Mouse (Mus musculus): ENCODE results near the gene Pde11a. TPM values are rescaled to one million over a fixed set of nuclear protein-coding genes. Genes with fewer than 3 reads are reported as not detected.

Gene Pde11a
- polyA plus RNA-seq, 1 experiment from 2014 or later: 0.89 TPM

DNA sequence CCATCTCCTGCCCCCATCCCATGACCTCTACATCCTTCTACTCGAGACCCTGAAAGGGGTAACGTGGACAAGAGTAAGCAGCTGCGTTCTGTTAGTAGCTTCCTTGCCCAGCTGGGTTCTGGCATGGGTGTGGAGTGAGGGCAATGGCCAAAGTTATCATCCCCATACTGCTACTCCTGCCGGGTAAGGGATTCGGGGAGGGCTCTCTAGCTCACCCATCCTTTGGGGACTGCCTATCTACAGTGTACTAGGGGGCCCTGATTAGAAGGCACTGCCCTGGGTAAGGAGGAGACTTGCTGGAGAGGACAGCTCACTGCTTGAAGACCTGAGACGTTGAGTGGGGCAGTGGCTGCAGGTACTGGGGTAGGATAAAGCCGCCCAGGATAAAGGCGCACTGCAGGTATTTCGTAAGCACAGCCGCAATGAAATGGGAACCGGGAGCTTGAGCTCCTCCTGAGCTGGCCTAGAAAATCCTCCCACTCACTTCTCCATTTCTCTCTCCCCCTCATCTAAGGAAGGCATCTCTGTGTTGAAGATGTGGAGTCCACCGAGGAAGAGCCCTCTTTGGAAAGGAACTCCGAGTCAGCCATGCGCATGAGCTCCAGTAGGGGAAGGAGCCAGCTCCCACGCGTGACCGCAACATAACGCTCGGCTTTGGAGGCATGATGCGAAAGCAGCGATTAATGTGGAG lies 15.2 kb downstream of the Pde11a start:
- H3K4me2 ChIP-seq (ENCODE audit: low read length): no peak overlapping the region
- ATAC-seq (replicated peaks; ENCODE audit: low FRiP score, low read depth) (no peak), DNase-seq (ENCODE audit: low spot score) (peak; percentile 59)
- 57% methylated on average over 21 of the region's 21 CpGs for WGBS
- H3K27me3 ChIP-seq (ENCODE audit: insufficient read depth, low read length): no peaks in the 10 kb centered on the region
- no peak for TF ChIP-seq CTCF (IDR thresholded peaks at IDR 0.05; ENCODE audit: low read depth)
- H3K4me3 ChIP-seq (replicated peaks; ENCODE audit: low read depth, low read length): no peak overlapping the region
- H3K9ac ChIP-seq (ENCODE audit: low read depth, low read length): no peak overlapping the region
- H3K4me1 ChIP-seq (replicated peaks; ENCODE audit: insufficient read depth, low read length): no peaks in the 10 kb centered on the region
- no peaks in the 10 kb centered on the region for H3K9me3 ChIP-seq (replicated peaks; ENCODE audit: low read length)
- no peaks in the 10 kb centered on the region for H3K36me3 ChIP-seq (ENCODE audit: insufficient read depth, low read length)
- H3K27ac ChIP-seq: no peak overlapping the region

DNA sequence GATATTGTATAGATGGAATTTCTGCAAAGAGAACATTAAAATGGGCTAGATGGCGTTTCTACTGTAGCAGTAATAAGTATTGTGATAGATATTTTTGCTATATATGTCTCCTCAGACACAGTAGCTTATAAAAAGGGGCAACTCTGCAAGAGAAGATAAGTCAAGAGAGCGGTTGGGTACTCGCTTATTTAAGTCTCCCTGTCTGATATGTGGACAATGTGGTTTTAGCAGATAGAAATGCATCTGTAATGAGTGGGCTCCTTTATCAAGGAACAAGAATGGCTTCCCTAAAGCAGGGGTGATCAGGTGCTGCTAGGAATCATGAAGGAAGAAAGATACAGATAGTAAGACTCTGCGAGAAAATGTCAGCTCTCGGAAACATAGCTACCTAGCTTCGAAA lies 18.2 kb downstream of the Pde11a start:
- 81% methylated on average over 6 of the region's 6 CpGs for WGBS
- Histone ChIP-seq H3K27me3 (ENCODE audit: insufficient read depth, low read length) (no peaks in the 10 kb centered on the region), H3K4me3 (replicated peaks; ENCODE audit: low read depth, low read length) (no peak overlapping the region), H3K27ac (no peak overlapping the region), H3K36me3 (ENCODE audit: insufficient read depth, low read length) (no peaks in the 10 kb centered on the region), H3K4me2 (ENCODE audit: low read length) (no peak overlapping the region), H3K4me1 (replicated peaks; ENCODE audit: insufficient read depth, low read length) (no peaks in the 10 kb centered on the region), H3K9me3 (replicated peaks; ENCODE audit: low read length) (no peaks in the 10 kb centered on the region), H3K9ac (ENCODE audit: low read depth, low read length) (no peak overlapping the region)
- ATAC-seq (replicated peaks; ENCODE audit: low FRiP score, low read depth) (no peak), DNase-seq (ENCODE audit: low spot score) (no peak)
- TF ChIP-seq CTCF (IDR thresholded peaks at IDR 0.05; ENCODE audit: low read depth): no peak

DNA sequence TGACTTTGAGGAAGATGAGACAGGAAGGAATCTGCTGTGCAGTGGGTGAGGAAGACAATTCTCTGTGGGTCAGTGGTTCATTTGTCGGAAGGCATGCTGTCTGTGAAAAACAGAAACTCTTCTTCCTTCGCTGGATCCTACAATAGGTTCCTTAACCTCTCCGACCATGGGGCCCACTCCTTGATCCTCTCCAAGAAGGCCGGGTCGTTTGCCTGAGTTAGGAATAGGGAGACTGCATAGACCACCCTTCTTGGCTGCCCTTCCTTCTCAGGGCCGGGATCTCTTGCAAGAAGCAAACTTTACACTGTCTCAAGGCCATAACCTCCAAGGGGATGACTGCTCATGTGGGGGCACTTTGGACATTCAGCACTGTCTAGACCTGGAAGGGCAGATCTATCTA lies 19.3 kb downstream of the Pde11a start:
- H3K27me3 ChIP-seq (ENCODE audit: insufficient read depth, low read length): no peaks in the 10 kb centered on the region
- no peaks in the 10 kb centered on the region for H3K9me3 ChIP-seq (replicated peaks; ENCODE audit: low read length)
- no peak overlapping the region for H3K27ac ChIP-seq
- no peak overlapping the region for H3K4me3 ChIP-seq (replicated peaks; ENCODE audit: low read depth, low read length)
- WGBS: 76% methylated on average over 6 of the region's 6 CpGs
- DNase-seq (ENCODE audit: low spot score): no peak
- no peaks in the 10 kb centered on the region for H3K36me3 ChIP-seq (ENCODE audit: insufficient read depth, low read length)
- H3K4me2 ChIP-seq (ENCODE audit: low read length): no peak overlapping the region
- no peak for TF ChIP-seq CTCF (IDR thresholded peaks at IDR 0.05; ENCODE audit: low read depth)
- H3K9ac ChIP-seq (ENCODE audit: low read depth, low read length): no peak overlapping the region
- H3K4me1 ChIP-seq (replicated peaks; ENCODE audit: insufficient read depth, low read length): no peaks in the 10 kb centered on the region
- ATAC-seq (replicated peaks; ENCODE audit: low FRiP score, low read depth): no peak

DNA sequence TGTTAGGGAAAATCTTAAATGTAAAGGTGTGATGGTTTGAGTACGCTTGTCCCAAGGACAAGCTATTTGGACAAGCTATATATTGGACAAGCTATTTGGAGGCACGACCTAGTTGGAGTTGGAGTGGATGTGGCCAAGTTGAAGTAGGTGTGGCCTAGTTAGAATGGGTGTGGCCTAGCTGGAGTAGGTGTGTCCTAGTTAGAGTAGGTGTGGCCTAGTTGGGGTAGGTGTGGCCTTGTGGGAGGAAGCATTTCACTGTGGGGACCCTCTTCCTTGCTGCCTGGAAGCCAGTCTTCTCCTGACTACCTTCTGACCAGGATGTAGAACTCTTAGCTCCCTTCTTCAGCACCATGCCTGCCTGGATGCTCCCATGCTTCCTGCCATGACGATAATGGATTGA lies 50.9 kb downstream of the Pde11a start:
- TF ChIP-seq CTCF (IDR thresholded peaks at IDR 0.05; ENCODE audit: low read depth): no peak
- no peak for DNase-seq (ENCODE audit: low spot score)
- Histone ChIP-seq H3K4me2 (ENCODE audit: low read length) (no peak overlapping the region), H3K9me3 (replicated peaks; ENCODE audit: low read length) (no peaks in the 10 kb centered on the region), H3K9ac (ENCODE audit: low read depth, low read length) (no peak overlapping the region), H3K4me3 (replicated peaks; ENCODE audit: low read depth, low read length) (no peak overlapping the region), H3K27ac (no peak overlapping the region), H3K36me3 (ENCODE audit: insufficient read depth, low read length) (no peaks in the 10 kb centered on the region), H3K27me3 (ENCODE audit: insufficient read depth, low read length) (no peaks in the 10 kb centered on the region), H3K4me1 (replicated peaks; ENCODE audit: insufficient read depth, low read length) (no peaks in the 10 kb centered on the region)
- no peak for ATAC-seq (replicated peaks; ENCODE audit: low FRiP score, low read depth)
- 87% methylated on average over 3 of the region's 3 CpGs for WGBS

DNA sequence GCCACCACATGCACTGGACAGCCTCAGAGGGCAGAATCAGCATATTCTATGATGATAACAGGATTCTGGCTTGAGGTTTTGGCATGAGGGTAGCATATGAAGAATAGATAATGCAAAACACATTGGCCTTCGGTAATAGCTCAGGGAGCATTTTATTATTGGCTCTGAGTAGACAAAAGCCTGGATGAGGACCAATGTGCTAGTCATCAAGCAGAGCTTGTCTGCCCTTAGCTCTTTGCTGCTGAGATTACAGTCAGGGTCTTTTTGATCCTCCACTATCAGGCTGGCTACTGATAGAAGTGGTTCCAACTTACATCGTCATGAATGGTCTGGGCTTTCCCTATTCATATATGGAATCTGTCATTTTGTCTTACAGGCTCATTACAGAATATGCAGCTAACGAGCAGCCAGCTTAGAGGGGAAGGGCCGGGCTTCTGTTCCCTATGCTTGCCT lies 52.3 kb downstream of the Pde11a start:
- no peak overlapping the region for H3K4me3 ChIP-seq (replicated peaks; ENCODE audit: low read depth, low read length)
- H3K27me3 ChIP-seq (ENCODE audit: insufficient read depth, low read length): no peaks in the 10 kb centered on the region
- no peaks in the 10 kb centered on the region for H3K36me3 ChIP-seq (ENCODE audit: insufficient read depth, low read length)
- ATAC-seq (replicated peaks; ENCODE audit: low FRiP score, low read depth) (no peak), DNase-seq (ENCODE audit: low spot score) (no peak)
- no peaks in the 10 kb centered on the region for H3K4me1 ChIP-seq (replicated peaks; ENCODE audit: insufficient read depth, low read length)
- no peak overlapping the region for H3K4me2 ChIP-seq (ENCODE audit: low read length)
- TF ChIP-seq CTCF (IDR thresholded peaks at IDR 0.05; ENCODE audit: low read depth): no peak
- no peak overlapping the region for H3K9ac ChIP-seq (ENCODE audit: low read depth, low read length)
- H3K9me3 ChIP-seq (replicated peaks; ENCODE audit: low read length): no peaks in the 10 kb centered on the region
- WGBS: 82% methylated on average over 4 of the region's 4 CpGs
- no peak overlapping the region for H3K27ac ChIP-seq

DNA sequence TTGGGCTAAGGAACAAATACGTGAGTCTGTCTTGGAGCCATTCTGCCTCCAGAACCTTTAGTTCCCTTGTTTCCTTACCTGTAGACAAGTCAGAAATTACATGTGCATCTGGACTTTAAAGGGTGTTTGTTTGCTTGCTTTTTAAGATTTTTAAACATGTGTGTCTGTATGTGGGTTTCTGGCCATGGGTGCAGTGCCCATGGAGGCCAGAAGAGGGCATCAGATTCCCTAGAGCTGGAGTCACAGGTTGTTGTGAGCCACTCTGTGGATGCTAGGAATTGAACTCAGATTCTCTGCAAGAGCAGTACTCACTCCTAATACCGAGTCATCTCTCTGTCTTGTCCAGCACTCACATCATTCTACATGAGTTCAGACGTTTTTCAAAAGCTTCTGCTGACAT lies 53.4 kb downstream of the Pde11a start:
- Histone ChIP-seq H3K9me3 (replicated peaks; ENCODE audit: low read length) (no peaks in the 10 kb centered on the region), H3K4me3 (replicated peaks; ENCODE audit: low read depth, low read length) (no peak overlapping the region), H3K9ac (ENCODE audit: low read depth, low read length) (no peak overlapping the region), H3K27me3 (ENCODE audit: insufficient read depth, low read length) (no peaks in the 10 kb centered on the region), H3K4me1 (replicated peaks; ENCODE audit: insufficient read depth, low read length) (no peaks in the 10 kb centered on the region), H3K27ac (no peak overlapping the region), H3K36me3 (ENCODE audit: insufficient read depth, low read length) (no peaks in the 10 kb centered on the region), H3K4me2 (ENCODE audit: low read length) (no peak overlapping the region)
- DNase-seq (ENCODE audit: low spot score) (no peak), ATAC-seq (replicated peaks; ENCODE audit: low FRiP score, low read depth) (no peak)
- TF ChIP-seq CTCF (IDR thresholded peaks at IDR 0.05; ENCODE audit: low read depth): peak; percentile 36
- 83% methylated on average over 3 of the region's 3 CpGs for WGBS
